Mouse (Mus musculus) MEL (cell line): ENCODE data around the gene Tmem131. TPM values are rescaled to one million over a fixed set of nuclear protein-coding genes. Genes with fewer than 3 reads are reported as not detected.

Experiments
- DNase-seq: peaks from one replicate; pipeline ENCODE4 v3.0.0; 2011; ENCODE audit warnings: low read depth, low spot score
- H3K27ac ChIP-seq: 2 replicates; pipeline ENCODE4 v1.5.1; 2012; ENCODE audit warnings: low read depth, mild to moderate bottlenecking, control low read depth, low read length, moderate library complexity; ENCODE audit not compliant: control insufficient read depth
- H3K27me3 ChIP-seq, 2 experiments: fragments of 150-350 bp in 1 of 2; sonication (generic) in 1 of 2; 2 replicates each; pipeline ENCODE4 v1.6.1; 2012; ENCODE audit warnings: low read length in 2 of 2, mild to moderate bottlenecking in 2 of 2, improper control_type of control experiment in 1 of 2, moderate library complexity in 1 of 2; ENCODE audit not compliant: insufficient read depth in 2 of 2, control insufficient read depth in 1 of 2
- H3K36me3 ChIP-seq, 2 experiments: 2 replicates each; pipeline ENCODE4 v1.6.1; 2012 to 2014; ENCODE audit warnings: low read length in 2 of 2, improper control_type of control experiment in 1 of 2, inconsistent platforms in 1 of 2, mild to moderate bottlenecking in 1 of 2; ENCODE audit not compliant: insufficient read depth in 2 of 2, control insufficient read depth in 1 of 2
- H3K4me1 ChIP-seq, 2 experiments: fragments of 150-350 bp in 1 of 2; sonication (generic) in 1 of 2; 2 replicates each; pipeline ENCODE4 v1.6.1; 2012; ENCODE audit warnings: low read length in 2 of 2, improper control_type of control experiment in 1 of 2, mild to moderate bottlenecking in 1 of 2; ENCODE audit not compliant: insufficient read depth in 2 of 2, control insufficient read depth in 1 of 2
- H3K4me3 ChIP-seq, 2 experiments: fragments of 150-350 bp in 1 of 2; sonication (generic) in 1 of 2; 2 replicates each; pipeline ENCODE4 v1.5.1; 2012; ENCODE audit warnings: low read depth in 2 of 2, low read length in 2 of 2, mild to moderate bottlenecking in 2 of 2, moderate library complexity in 2 of 2, control low read depth in 1 of 2, improper control_type of control experiment in 1 of 2; ENCODE audit not compliant: control insufficient read depth in 1 of 2, insufficient read depth in 1 of 2
- H3K79me2 ChIP-seq: 2 replicates; pipeline ENCODE4 v1.6.1; 2012; ENCODE audit warnings: mild to moderate bottlenecking, low read length, moderate library complexity; ENCODE audit not compliant: control insufficient read depth, poor library complexity, insufficient read depth
- H3K9ac ChIP-seq: 2 replicates; pipeline ENCODE4 v1.6.1; 2012; ENCODE audit warnings: low read depth, mild to moderate bottlenecking, control low read depth, low read length, moderate library complexity; ENCODE audit not compliant: control insufficient read depth, poor library complexity, severe bottlenecking
- H3K9me3 ChIP-seq: fragments of 150-350 bp; sonication (generic); replicated peaks from 2 replicates; pipeline ENCODE4 v1.6.1; 2012; ENCODE audit warnings: mild to moderate bottlenecking, low read length, improper control_type of control experiment, moderate library complexity; ENCODE audit not compliant: insufficient read depth
- CTCF ChIP-seq, 3 experiments: IDR thresholded peaks in 2 of 3; conservative IDR thresholded peaks in 1 of 3; 2 replicates each; pipeline ENCODE4 v1.5.1; 2011 to 2012; ENCODE audit warnings: low read length in 3 of 3, low read depth in 2 of 3, mild to moderate bottlenecking in 2 of 3, improper control_type of control experiment in 1 of 3, inconsistent platforms in 1 of 3, mixed read lengths in 1 of 3, moderate library complexity in 1 of 3; ENCODE audit not compliant: control insufficient read depth in 1 of 3, insufficient read depth in 1 of 3, poor library complexity in 1 of 3, severe bottlenecking in 1 of 3
- EP300 ChIP-seq, 2 experiments: IDR thresholded peaks; 2 replicates each; pipeline ENCODE4 v1.6.1; 2011; ENCODE audit warnings: improper control_type of control experiment in 2 of 2, low read length in 2 of 2, low read depth in 1 of 2, mild to moderate bottlenecking in 1 of 2
- ETS1 ChIP-seq: IDR thresholded peaks from 2 replicates; pipeline ENCODE4 v1.6.1; 2012; ENCODE audit warnings: low read depth, mild to moderate bottlenecking, inconsistent platforms, low read length, improper control_type of control experiment, moderate library complexity
- GABPA ChIP-seq: IDR thresholded peaks from 2 replicates; pipeline ENCODE4 v1.6.1; 2012; ENCODE audit warnings: low read depth, mild to moderate bottlenecking, inconsistent platforms, low read length, improper control_type of control experiment, moderate library complexity
- GATA1 ChIP-seq: IDR thresholded peaks from 2 replicates; pipeline ENCODE4 v1.6.1; 2011; ENCODE audit warnings: low read depth, low read length, improper control_type of control experiment
- HCFC1 ChIP-seq: IDR thresholded peaks from 2 replicates; pipeline ENCODE4 v1.6.1; 2012; ENCODE audit warnings: low read depth, mild to moderate bottlenecking, inconsistent platforms, low read length, improper control_type of control experiment, moderate library complexity
- JUND ChIP-seq: IDR thresholded peaks from 2 replicates; pipeline ENCODE4 v1.6.1; 2011; ENCODE audit warnings: low read depth, mild to moderate bottlenecking, improper control_type of control experiment, low read length
- MAFK ChIP-seq: IDR thresholded peaks from 2 replicates; pipeline ENCODE4 v1.6.1; 2011; ENCODE audit warnings: low read depth, mild to moderate bottlenecking, low read length, improper control_type of control experiment, borderline replicate concordance
- MAX ChIP-seq: IDR thresholded peaks from 2 replicates; pipeline ENCODE4 v1.6.1; 2011; ENCODE audit warnings: low read length, improper control_type of control experiment
- MEF2A ChIP-seq: IDR thresholded peaks from 2 replicates; pipeline ENCODE4 v1.6.1; 2014; ENCODE audit warnings: low read depth, mild to moderate bottlenecking, inconsistent platforms, low read length, improper control_type of control experiment; ENCODE audit not compliant: poor library complexity, insufficient replicate concordance, severe bottlenecking; ENCODE audit errors: extremely low read depth
- MYB ChIP-seq: IDR thresholded peaks from 2 replicates; pipeline ENCODE4 v1.6.1; 2011; ENCODE audit warnings: mild to moderate bottlenecking, low read depth, low read length, improper control_type of control experiment
- MYC ChIP-seq: IDR thresholded peaks from 2 replicates; pipeline ENCODE4 v1.6.1; 2011; ENCODE audit warnings: low read depth, mild to moderate bottlenecking, low read length, improper control_type of control experiment, moderate library complexity
- NELFE ChIP-seq: IDR thresholded peaks from 2 replicates; pipeline ENCODE4 v1.6.1; 2011; ENCODE audit warnings: low read depth, low read length, improper control_type of control experiment
- NRF1 ChIP-seq: IDR thresholded peaks from 2 replicates; pipeline ENCODE4 v1.6.1; 2014; ENCODE audit warnings: low read depth, mild to moderate bottlenecking, inconsistent platforms, low read length, improper control_type of control experiment, moderate library complexity; ENCODE audit not compliant: poor library complexity, insufficient read depth, severe bottlenecking
- POLR2A ChIP-seq, 2 experiments: IDR thresholded peaks; 2 replicates each; pipeline ENCODE4 v1.6.1; 2011 to 2012; ENCODE audit warnings: low read length in 2 of 2, mild to moderate bottlenecking in 2 of 2, control low read depth in 1 of 2, improper control_type of control experiment in 1 of 2, low read depth in 1 of 2, moderate library complexity in 1 of 2; ENCODE audit not compliant: control insufficient read depth in 1 of 2, insufficient read depth in 1 of 2, poor library complexity in 1 of 2
- POLR2AphosphoS2 ChIP-seq: IDR thresholded peaks from 2 replicates; pipeline ENCODE4 v1.6.1; 2011; ENCODE audit warnings: low read length, improper control_type of control experiment
- POLR2AphosphoS5 ChIP-seq: IDR thresholded peaks from 2 replicates; pipeline ENCODE4 v1.6.1; 2012; ENCODE audit warnings: low read depth, borderline replicate concordance, mild to moderate bottlenecking, inconsistent platforms, low read length, moderate library complexity, mixed read lengths
- RAD21 ChIP-seq: IDR thresholded peaks from 2 replicates; pipeline ENCODE4 v1.6.1; 2011; ENCODE audit warnings: mild to moderate bottlenecking, low read depth, low read length, improper control_type of control experiment
- RCOR1 ChIP-seq: IDR thresholded peaks from 2 replicates; pipeline ENCODE4 v1.6.1; 2012; ENCODE audit warnings: low read depth, mild to moderate bottlenecking, inconsistent platforms, low read length, improper control_type of control experiment
- SIN3A ChIP-seq: IDR thresholded peaks from 2 replicates; pipeline ENCODE4 v1.6.1; 2012; ENCODE audit warnings: low read length, improper control_type of control experiment, inconsistent platforms
- TAL1 ChIP-seq: IDR thresholded peaks from 2 replicates; pipeline ENCODE4 v1.6.1; 2012; ENCODE audit warnings: mild to moderate bottlenecking, inconsistent platforms, low read length, moderate library complexity, mixed read lengths
- UBTF ChIP-seq: IDR thresholded peaks from 2 replicates; pipeline ENCODE4 v1.6.1; 2012; ENCODE audit warnings: low read depth, mild to moderate bottlenecking, inconsistent platforms, low read length, improper control_type of control experiment, moderate library complexity, borderline replicate concordance; ENCODE audit not compliant: insufficient read depth
- USF1 ChIP-seq: IDR thresholded peaks from 2 replicates; pipeline ENCODE4 v1.6.1; 2014; ENCODE audit warnings: low read depth, mild to moderate bottlenecking, inconsistent platforms, low read length, improper control_type of control experiment, moderate library complexity
- USF2 ChIP-seq, 2 experiments: IDR thresholded peaks; 2 replicates each; pipeline ENCODE4 v1.6.1; 2011 to 2012; ENCODE audit warnings: improper control_type of control experiment in 2 of 2, low read length in 2 of 2, borderline replicate concordance in 1 of 2, inconsistent platforms in 1 of 2, low read depth in 1 of 2, mild to moderate bottlenecking in 1 of 2; ENCODE audit not compliant: insufficient read depth in 1 of 2
- ZC3H11A ChIP-seq: IDR thresholded peaks from 2 replicates; pipeline ENCODE4 v1.6.1; 2012; ENCODE audit warnings: low read depth, mild to moderate bottlenecking, inconsistent platforms, low read length, improper control_type of control experiment
- ZKSCAN1 ChIP-seq: IDR thresholded peaks from 2 replicates; pipeline ENCODE4 v1.6.1; 2012; ENCODE audit warnings: low read depth, mild to moderate bottlenecking, inconsistent platforms, low read length, improper control_type of control experiment, moderate library complexity
- ZMIZ1 ChIP-seq: IDR thresholded peaks from 2 replicates; pipeline ENCODE4 v1.6.1; 2012; ENCODE audit warnings: low read depth, mild to moderate bottlenecking, inconsistent platforms, low read length, improper control_type of control experiment, moderate library complexity
- polyA plus RNA-seq, 2 experiments: library from polyadenylated mRNA; stranded (reverse) in 1 of 2; unstranded in 1 of 2; fragments of >175 nt in 1 of 2; fragments of >200 nt in 1 of 2; gene quantifications; 2 replicates each; pipeline versions ENCODE4 v1.2.1 to v1.2.4; 2012; ENCODE audit warnings: low replicate concordance in 2 of 2, low read depth in 1 of 2; ENCODE audit not compliant: insufficient read length in 2 of 2, insufficient read depth in 1 of 2, missing spikeins in 1 of 2
- total RNA-seq: library from RNA; depleted of rRNA; stranded (reverse); fragments of 300-350 nt; gene quantifications from 2 replicates; pipeline ENCODE4 v1.2.3, GENCODE M21; 2012

Tmem131 gene
- total and polyA plus RNA-seq, 3 experiments = 11.4 to 196 (median 48.8) TPM

- peaks cover 0 to 14% of the 10 kb centered on the region in 2 experiments; a peak in 3 of 4 replicates for H3K36me3 ChIP-seq
Observed at GRCm38 (mm10) chr1:36830913-36831866, 112.3 kb downstream of the Tmem131 start.

GRCm38 (mm10) chr1:36824356-36824755 is 119.1 kb downstream of the Tmem131 start:
- Histone ChIP-seq H3K9me3 (no peaks in the 10 kb centered on the region), H3K9ac (no peak overlapping the region), H3K27ac (no peak overlapping the region), H3K79me2 (no peaks in the 10 kb centered on the region), H3K4me3 (no peak overlapping the region), H3K4me1 (no peaks in the 10 kb centered on the region), H3K27me3 (no peaks in the 10 kb centered on the region), H3K36me3 (peaks cover 0 to 31% of the 10 kb centered on the region in 2 experiments; a peak in 2 of 4 replicates)
- no peak for DNase-seq
- TF ChIP-seq MAFK (no peak), USF2 (IDR thresholded peaks at IDR 0.05; ENCODE audit: borderline replicate concordance in 1 of 2, insufficient read depth in 1 of 2, low read depth in 1 of 2, low read length in 2 of 2) (no peak), USF1 (no peak), JUND (no peak), RAD21 (no peak), GATA1 (no peak), MAX (no peak), NRF1 (no peak), NELFE (no peak), MYC (no peak), CTCF (IDR thresholded peaks at IDR 0.05 in 2 of 3, conservative IDR thresholded peaks at IDR 0.05 in 1 of 3; ENCODE audit: control insufficient read depth in 1 of 3, insufficient read depth in 1 of 3, low read depth in 2 of 3, low read length in 3 of 3, poor library complexity in 1 of 3, severe bottlenecking in 1 of 3) (no peak; a peak in 1 of 6 replicates), EP300 (IDR thresholded peaks at IDR 0.05; ENCODE audit: low read depth in 1 of 2, low read length in 2 of 2) (no peak), GABPA (no peak)

More at GRCm38 (mm10) chr1:36830913-36831866, 112.3 kb downstream of the Tmem131 start:
- Histone ChIP-seq H3K79me2 (no peaks in the 10 kb centered on the region), H3K4me1 (no peaks in the 10 kb centered on the region), H3K27me3 (no peaks in the 10 kb centered on the region), H3K27ac (no peak overlapping the region), H3K4me3 (no peak overlapping the region), H3K9ac (no peak overlapping the region), H3K9me3 (no peaks in the 10 kb centered on the region)
- TF ChIP-seq HCFC1 (no peak), ETS1 (no peak), POLR2A (IDR thresholded peaks at IDR 0.05; ENCODE audit: control insufficient read depth in 1 of 2, insufficient read depth in 1 of 2, low read depth in 1 of 2, low read length in 2 of 2, poor library complexity in 1 of 2) (no peak), RAD21 (no peak), ZMIZ1 (no peak), MYB (no peak), ZC3H11A (no peak), SIN3A (no peak), MAX (no peak), JUND (no peak), POLR2AphosphoS5 (no peak), MEF2A (no peak), TAL1 (no peak), RCOR1 (no peak), NRF1 (no peak), EP300 (IDR thresholded peaks at IDR 0.05; ENCODE audit: low read depth in 1 of 2, low read length in 2 of 2) (no peak), UBTF (no peak), POLR2AphosphoS2 (no peak), ZKSCAN1 (no peak)
- DNase-seq = no peak
